Mouse (Mus musculus): ENCODE data around the gene Slc25a33.

- TF ChIP-seq CTCF (IDR thresholded peaks at IDR 0.05), result no peak
- TF ChIP-seq POLR2A (IDR thresholded peaks at IDR 0.05; ENCODE audit: insufficient read depth, low read depth, low read length), result no peak
- no peak for TF ChIP-seq EP300 (IDR thresholded peaks at IDR 0.05; ENCODE audit: insufficient read depth, low read depth, low read length)
Observed at GRCm38 (mm10) chr4:149727636-149728035, 46.4 kb downstream of the Slc25a33 start.
